Mouse (Mus musculus): ENCODE results near the gene 4921530L21Rik.

Gene 4921530L21Rik

DNA sequence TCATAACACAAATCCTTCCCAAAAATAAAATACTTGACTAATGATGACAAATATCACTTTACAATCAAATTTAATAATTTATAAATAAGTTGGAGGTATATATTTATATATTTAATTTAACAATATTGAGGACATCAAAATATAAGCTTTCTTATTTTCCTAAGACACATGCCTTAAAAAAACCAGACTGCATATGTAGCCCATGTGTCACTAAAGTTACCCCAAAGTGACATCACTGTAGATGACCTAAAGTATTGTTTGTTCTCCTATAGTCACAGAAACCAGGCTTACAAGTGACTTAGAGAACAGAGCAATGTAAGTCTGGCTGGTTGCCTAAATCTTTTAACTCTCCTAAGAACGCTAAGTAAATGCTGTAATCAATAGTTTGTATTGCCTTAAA is at the start of gene 4921530L21Rik:
Gene 4921530L21Rik, plus strand, starts transcription at position 301 of the 400 bp plus-strand sequence.
- DNase-seq (ENCODE audit: low read depth, low spot score) = no peak

DNA sequence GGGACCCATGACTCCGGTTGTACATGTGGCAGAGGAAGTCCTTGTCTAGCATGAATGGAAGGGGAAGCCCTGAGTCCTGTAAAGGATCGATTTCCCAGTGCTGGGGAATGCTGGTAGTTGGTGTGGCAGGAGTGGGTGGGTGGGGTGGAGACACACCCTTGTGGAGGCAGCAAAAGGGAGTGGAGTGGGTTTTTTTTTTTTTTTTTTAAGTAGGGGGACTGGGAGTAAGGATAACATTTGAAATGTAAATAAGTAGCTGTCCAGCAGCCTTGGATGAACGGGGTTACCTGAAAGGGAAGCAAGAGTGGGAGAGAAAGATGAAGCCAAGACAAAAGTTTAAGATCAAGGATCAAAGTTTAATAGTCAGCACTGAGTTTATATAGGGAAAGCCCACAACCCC is 47.2 kb upstream of the 4921530L21Rik start:
- DNase-seq (ENCODE audit: low read depth, low spot score) = no peak

DNA sequence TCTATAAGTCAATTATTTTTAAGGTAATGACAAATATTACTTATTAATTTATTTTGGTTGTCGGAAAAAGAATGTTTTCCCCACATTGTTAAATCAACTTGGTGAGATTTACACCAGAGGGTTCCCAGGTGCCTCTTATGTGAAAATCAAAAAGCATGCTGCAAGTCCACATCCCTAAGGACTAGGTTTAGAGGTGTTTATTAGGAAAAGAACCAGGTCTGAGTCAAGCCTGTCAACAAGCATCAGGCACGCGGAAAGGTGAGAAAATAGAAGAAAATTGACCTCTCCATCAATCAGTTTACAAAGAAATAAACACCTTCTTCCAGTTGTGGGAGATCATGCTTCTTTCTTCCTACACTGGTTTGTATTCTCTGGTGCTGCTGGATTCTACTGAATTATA is 18.1 kb upstream of the 4921530L21Rik start:
- no peak for DNase-seq (ENCODE audit: low read depth, low spot score)

DNA sequence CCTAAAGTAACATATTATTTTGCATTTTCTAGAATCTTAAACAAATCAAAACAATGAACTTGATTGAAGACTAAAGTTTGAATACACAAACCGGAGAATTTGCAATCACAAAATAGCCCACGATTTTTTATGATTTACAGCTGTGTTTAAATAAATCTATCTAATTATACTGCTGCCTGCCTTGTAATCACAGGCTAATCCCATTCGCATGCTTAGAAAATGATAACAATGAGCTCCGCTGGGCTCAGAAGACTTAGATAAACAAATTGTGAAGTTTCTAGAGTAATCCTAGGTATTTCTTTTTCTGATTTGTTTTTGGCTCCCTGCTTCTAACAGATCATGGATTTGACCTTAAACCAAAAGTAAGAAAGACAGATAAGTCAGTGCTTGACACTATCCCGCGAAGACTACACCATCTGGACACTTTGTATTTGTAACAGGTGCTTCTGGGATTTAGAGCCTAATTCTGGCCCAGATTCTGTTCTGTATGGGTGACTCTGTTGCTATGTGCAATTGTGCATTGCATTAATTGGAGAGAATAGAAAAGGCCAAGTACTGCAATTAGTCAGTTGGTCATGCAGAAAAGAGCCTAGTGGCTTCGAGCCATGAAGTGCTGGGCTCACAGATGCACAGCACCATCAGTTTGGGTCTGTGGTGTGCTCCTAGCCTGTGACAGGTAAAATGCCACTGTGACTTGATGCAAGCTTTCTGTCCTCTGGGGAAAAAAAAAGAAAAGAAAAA is 15.2 kb upstream of the 4921530L21Rik start:
- DNase-seq (ENCODE audit: low read depth, low spot score) = no peak

GRCm38 (mm10) chr14:95872020-95872419 is 9.0 kb upstream of the 4921530L21Rik start:
- no peak for DNase-seq (ENCODE audit: low read depth, low spot score)

DNA sequence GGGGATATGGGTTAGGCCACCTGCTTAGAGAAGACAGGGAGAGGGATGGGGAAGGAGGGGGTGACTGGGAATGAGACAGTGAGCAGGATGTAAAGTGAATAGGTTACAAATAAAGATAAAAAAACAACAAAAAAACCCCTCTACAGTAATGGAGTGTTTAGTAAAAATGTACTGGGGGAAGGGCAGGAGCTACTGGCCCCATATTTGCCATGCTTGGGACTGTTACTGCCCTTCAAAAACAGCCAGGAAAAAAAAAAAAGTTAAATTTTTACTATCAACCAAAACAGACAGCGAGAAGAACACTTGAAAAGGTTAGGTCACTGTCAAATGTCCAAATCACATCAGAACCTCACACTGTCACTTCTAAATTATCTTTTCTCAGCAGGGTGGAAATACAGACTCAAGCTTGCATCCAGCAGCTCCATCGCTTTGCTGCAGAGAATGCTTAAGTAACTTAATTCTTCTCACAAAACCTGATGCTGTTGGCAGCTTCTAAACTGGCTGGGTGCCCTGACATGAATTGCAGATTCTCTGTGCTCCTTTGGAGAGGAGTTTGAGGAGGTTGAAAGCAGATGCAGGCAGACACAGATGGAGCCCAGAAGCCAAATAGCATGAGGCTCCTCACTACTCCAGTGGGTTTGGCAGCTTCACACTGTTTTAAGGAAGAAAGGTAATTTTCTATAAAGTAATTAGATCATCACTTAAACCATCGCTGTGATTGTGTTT is 4.1 kb upstream of the 4921530L21Rik start:
- DNase-seq (ENCODE audit: low read depth, low spot score) = no peak

DNA sequence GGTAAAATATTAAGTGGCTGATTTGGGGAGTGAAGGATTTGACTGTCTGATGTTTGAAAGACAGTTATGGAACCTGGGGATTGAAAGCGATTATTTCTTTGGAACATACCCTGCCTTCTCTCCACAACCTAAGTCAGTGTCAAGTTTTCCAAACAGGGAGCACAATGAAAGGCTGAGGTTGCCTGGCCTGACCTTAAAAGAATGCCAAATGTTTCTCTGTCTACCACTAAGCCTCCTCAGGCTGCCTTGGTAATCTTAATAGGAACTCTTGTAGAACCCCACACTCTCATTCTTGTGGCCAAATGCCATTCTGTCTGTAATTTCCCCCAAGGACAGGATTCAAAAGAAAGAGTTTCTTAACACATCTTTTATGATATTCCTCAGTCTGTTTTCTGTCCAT is 3.5 kb upstream of the 4921530L21Rik start:
- DNase-seq (ENCODE audit: low read depth, low spot score) = no peak

GRCm38 (mm10) chr14:95899458-95899857 is 18.4 kb downstream of the 4921530L21Rik start:
- no peak for DNase-seq (ENCODE audit: low read depth, low spot score)

DNA sequence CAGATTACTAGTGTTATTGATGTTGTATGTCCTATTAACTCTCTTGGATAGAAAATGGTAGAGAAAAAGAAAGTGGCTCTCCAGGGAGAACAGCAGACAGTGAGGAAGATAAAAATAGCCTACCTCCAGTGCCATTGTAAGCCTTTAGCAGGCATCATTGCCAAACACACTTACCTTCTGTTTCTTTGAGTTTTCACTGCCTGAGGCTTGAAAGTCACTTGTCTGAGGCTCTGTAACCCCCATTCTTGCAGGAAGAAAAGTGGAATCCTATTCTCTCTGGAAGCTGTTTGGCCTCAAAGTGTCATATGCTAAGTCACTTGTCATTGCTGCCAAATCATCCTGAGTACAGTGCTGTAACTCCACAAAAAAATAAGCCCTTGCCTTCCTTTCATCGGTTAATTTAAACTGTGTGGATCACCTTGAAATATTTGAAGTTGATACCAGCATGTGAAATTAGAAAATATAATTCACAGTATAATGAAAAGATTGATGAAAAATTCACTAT is 23.6 kb downstream of the 4921530L21Rik start:
- no peak for DNase-seq (ENCODE audit: low read depth, low spot score)

DNA sequence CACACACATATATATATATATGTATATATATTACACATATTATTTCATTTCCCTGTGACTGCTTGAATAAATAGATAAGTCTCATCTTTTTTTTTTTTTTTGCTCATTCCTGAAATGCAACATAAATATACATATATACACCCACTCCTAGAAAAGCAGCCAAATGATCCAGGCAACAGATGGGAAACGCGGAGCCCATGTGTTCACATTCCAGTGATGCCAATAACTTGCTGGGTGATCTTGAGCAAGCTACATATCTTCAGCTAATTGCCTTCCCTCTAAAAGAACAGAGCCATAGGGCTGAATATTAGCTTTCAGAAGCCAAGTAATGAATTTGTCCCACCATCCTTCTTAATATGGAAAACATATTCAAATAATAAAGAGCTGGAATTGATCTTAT is 32.2 kb downstream of the 4921530L21Rik start:
- DNase-seq (ENCODE audit: low read depth, low spot score) = no peak

- DNase-seq (ENCODE audit: low read depth, low spot score) = no peak
Observed at GRCm38 (mm10) chr14:95926742-95927141, 45.7 kb downstream of the 4921530L21Rik start.

- DNase-seq (ENCODE audit: low read depth, low spot score) = no peak
Observed at GRCm38 (mm10) chr14:95927810-95928785, 47.0 kb downstream of the 4921530L21Rik start.
